Mouse (Mus musculus): ENCODE measurements around the gene Nfic.

Gene Nfic

DNA sequence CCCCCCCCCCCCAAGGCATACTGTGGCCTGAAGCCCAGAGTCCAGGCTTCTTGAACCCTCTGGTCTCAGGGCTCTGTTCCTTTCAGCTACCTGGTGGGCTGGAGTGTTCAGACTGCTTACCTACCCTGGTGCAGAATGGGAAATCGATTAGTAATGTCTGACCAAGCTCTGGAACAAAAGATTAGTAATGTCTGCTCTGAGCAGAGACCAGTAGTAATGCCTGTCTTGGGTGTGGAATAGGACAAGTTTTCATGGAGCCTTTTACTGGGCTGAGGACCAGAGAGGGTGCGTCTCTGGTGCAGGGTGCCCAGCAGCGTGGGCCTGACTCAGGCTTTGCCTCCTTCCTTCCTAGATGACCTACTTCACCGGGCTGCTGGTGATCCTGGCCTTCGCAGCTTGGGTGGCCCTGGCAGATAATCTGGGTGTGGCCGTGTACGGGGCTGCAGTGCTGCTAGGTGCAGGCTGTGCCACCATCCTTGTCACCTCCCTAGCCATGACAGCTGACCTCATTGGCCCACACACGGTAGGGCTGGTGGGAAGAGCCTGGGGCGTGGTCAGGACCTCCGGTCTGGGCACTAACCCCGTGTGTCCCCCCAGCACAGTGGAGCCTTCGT is 93.0 kb downstream of the Nfic start:
- DNase-seq (ENCODE audit: low read depth, low spot score) = no peak

DNA sequence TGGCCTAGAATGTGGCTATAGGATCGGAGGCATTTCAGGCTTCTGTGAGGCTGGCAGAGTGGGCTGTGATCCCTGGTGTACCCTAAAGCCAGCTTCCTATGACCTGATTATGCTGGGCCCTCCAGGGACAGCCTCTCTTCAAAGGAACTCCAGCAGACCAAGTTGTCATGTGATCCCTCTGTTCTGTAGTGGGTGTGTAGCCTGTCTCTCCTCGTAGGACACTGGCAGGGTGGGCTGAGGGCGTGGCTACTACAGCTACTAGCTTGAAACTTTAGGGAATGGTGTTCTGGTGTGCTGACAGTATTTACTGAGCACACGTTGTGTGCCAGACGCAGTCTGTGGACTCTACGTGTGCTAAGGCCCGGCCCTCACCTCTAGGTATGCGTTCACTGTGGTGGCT is 94.7 kb downstream of the Nfic start:
- DNase-seq (ENCODE audit: low read depth, low spot score) = no peak

DNA sequence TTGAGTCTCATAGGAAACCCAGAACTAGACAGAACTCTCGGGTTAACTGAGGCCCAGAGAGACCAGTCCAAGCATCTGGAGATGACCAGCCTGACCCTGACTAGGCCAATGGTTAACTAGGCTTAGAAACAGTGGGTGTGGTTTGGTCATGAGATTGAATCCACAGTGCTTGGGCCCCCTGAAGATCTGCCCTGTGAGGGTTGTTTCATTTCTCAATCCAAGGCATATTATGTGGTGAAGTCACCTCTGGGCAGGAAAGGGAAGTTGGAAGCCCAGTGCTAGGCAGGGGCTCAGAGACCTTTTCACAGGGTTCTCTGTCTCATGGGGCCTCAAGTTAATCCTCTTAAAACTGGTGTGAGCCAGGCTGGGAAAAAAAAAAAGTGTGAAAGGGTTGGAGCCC is 96.6 kb downstream of the Nfic start:
- no peak for DNase-seq (ENCODE audit: low read depth, low spot score)

DNA sequence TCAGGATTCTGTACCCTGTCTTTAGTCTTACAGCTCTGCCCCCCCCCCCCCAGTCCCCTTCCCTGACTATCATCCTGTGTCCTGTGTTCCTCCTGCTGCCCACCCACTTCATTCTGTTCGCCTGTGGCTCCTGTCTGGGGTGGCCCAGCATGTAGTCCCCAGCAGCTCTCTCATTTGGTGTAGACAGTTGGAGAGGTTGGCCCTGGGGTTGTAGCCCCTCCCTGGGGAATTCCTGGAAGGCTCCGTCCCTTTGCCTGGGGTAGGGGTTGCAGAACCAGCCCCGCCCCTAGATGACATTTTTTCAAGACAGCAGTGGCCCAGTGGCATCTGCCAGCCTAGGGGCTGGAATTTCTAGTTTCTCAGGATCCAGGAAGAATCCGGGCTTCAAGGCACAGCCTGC is 97.2 kb downstream of the Nfic start:
- DNase-seq (ENCODE audit: low read depth, low spot score) = no peak

DNA sequence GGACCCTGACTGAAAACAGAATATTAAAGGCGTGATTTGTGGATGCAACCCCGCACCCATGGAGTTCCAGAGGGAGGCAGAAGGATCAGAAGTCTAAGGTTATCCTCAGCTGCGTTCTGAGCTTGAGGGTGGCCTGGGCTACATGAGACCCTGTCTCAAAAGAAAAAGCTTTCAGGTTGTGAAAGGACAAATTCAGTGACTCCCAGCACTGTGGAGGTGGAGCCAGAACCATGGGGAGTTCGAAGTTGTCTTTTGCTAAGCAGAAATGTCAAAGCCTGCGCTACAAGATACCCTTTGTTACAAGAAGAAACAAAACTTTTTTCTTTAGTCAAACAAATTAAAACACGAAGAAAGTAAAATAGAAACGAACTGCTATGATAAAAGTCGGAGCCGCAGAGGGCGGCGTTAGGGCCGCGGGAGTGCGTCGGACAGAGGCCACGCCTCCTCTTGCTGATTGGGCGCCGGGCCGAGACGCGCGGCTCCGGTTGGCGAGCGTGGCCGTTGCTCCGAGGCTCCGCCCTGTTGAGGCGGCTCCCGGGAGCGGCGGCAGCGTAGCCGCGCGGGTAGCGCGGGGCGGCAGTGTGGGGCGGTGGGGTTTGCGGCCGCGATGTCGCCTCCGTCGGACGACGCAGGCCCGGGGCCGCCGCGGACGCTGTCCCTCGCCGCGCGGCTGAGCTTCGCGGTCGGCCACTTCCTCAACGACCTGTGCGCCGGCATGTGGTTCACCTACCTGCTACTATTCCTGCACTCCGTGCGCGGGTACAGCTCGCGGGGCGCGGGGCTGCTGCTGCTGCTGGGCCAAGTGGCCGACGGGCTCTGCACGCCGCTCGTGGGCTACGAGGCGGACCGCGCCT is 98.2 kb downstream of the Nfic start, which contains the start of gene Mfsd12:
Gene Mfsd12 (plus strand): TSS at position 501 of the 854 bp plus-strand sequence.
- peak; percentile 90 for DNase-seq (ENCODE audit: low read depth, low spot score)

DNA sequence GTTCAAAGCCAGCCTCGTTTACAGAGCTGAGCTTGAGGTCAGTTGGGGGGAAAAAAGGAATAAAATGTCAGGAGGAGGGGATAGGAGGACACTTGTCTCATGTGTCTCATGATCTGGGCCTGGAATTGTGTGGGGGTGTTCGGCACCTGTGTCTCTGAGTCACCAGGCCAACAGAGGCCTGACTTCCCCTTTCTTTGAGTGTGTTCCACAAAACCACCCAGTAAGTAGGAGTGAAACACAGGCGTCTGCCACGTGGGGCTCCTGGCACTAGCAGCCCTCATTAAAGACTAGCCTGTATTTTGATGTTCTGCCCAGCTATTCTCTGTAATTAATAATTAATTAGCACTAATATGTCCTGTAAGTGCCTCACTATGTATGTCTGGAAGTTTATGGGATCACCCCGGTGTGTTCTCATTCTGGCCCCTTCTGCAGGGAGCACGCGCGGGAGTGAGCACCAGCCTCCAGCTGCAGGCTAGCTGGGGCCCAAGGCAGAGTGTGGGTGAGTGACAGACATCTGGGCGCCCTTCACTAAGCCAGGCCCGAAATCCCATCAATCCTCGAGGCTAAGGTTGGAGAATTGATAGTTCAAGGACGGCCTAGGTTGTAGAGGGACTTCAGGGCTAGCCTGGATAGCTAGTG is 99.0 kb downstream of the Nfic start:
- no peak for DNase-seq (ENCODE audit: low read depth, low spot score)

DNA sequence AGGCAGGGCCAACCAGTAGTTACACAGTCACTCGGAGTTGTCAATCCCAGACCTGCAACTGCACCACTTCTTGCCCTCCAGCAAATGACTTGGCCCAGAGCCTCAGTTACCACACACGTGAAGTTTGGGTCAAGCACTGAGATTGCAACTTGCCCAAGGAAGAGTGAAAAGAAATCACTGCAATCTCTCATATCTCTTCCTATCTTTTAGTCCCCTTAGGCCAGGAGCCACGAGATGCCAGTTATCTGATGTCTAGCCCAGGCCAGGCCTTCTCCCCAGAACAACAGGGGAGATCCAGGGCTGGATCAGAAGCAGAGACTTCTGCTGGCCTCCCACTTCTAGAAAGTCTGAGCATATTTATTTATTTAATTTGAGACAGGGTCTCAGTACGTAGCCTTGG is 99.9 kb downstream of the Nfic start:
- DNase-seq (ENCODE audit: low read depth, low spot score) = no peak

DNA sequence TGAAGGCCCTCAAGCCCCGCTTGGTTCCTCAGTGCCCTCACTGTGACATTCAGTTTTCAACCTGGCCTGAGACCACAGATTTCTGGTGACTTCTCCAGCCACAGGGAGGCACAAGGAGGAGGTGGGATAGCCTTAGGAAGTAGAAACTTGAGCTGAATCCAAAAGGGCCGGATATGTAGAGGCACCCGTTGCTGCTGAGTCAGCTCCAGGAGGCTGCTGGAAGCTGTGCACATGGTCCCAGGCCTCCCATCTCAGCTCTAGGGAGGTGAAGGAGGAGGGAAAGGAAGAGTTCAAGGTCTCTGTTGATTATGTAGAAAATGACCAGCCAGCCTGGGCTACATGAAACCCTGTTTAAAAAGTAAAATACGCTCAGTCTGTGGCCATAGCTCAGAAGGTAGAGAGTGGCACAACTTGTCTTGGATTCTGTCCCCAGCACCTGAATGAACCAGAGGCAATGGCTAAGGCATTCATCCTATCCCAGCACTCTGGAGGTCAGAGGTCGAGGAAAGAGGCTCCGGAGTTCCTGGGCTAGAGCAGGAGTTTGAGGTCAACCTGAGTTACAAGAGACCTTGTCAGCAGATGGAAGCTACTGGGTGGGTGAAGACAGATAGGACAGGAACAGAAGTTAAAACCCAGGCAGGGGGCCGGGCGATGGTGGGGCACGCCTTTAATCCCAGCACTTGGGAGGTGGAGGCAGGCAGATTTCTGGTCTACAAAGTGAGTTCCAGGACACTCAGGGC is 100.5 kb downstream of the Nfic start:
- DNase-seq (ENCODE audit: low read depth, low spot score) = no peak

DNA sequence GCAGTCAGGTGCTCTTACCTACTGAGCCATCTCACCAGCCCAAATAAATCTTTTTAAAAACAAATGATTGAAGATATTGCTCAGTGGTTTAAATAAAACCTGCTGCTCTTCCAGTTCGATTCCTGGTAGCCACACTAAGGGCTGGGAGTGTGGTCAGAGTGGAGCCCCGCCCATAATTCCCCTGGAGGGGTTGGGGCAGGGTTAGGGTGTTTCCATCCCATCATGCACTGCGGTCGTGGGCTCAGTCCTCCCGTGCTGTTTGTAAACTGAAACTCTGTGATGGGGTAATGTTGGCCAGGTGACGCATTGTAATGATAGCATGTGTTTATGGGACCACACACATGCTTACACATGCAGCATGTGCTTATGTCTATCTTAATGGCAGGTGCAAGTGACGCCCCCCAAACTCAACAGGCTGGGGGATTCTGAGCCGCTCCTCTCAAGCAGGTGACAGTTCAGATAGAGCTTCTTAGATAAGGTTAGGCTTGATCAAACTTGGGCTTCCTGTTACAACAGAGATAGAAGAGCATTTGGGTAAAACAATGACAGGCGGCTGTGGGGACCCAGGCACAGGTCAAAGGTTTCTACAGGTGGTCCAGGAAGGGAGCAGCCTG is 103.7 kb downstream of the Nfic start:
- DNase-seq (ENCODE audit: low read depth, low spot score) = no peak

DNA sequence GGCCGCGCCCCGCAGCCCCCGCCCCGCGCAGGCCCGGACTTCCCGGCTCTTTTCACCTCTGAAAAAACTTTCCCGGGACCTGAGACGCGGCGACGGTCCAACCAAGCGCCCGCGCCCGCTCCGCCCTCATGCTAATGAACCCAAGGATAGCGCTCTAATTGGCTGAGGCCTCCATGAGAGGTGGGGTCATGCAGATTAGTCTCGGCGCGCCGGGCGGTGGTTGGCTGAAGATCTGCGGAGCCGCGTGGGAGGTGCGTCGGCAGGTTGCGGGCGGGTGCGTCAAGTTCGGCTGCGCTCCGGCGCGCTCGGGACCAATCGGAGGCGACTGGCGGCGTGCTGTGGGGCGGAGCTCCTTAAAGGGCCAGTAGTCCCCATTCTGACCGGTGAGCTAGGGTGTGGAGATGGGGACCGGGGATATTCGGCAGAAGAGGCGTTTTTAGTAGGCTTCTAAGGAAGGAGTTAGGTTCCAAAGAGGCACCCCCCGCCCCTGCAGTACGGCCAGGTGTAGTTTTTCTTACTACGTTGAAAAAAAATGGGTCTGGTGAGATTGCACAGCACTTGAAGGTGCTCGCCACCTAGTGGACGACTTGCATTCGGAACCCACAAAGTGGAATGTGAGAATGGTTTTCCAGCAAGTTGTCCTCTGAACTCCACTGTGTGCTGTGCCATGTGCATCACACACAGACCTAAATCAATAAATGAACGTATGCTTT is 104.9 kb downstream of the Nfic start, which contains the start of gene Hmg20b:
Gene Hmg20b (minus strand): TSS at position 130 of the 713 bp plus-strand sequence.
- DNase-seq (ENCODE audit: low read depth, low spot score) = peak; percentile 99

DNA sequence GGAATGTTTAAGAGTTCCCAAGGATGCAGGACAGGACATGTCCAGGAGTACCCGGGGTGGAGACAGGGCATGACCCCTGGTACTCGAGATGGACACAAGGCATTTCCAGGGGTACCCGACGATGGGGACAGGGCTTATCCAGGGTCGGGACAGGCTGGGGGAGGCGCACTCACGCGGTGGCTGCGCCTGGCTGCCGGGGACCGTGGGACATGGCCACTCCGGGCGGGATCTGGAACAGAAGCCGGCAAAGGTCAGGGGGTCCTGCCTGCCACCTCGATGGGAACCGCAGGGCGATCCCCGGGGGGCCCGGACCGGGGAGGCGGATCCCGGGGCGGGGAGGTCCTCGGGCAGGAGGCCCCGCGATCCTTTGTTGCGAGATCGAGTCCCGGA is 105.5 kb downstream of the Nfic start:
- DNase-seq (ENCODE audit: low read depth, low spot score) = no peak

DNA sequence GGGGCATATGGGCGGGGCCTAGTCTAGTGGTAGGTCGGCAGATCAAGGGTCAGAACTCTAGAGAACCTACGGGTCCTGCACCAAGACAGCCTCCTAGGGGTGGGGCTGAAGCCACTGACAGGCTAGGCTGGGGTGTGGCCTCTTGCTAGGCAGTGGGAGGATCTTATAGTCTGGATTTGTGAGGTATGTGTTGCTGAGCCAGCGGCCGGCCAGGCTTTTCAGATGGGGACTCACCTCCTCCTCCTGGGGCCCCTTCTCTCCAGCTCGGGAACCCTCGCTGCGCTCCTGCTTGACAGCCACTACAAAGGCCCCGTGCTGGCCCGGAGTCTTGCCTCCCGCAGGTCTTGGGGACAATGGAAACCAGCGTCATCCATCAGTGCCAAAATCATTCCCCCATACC is 106.3 kb downstream of the Nfic start:
- no peak for DNase-seq (ENCODE audit: low read depth, low spot score)

DNA sequence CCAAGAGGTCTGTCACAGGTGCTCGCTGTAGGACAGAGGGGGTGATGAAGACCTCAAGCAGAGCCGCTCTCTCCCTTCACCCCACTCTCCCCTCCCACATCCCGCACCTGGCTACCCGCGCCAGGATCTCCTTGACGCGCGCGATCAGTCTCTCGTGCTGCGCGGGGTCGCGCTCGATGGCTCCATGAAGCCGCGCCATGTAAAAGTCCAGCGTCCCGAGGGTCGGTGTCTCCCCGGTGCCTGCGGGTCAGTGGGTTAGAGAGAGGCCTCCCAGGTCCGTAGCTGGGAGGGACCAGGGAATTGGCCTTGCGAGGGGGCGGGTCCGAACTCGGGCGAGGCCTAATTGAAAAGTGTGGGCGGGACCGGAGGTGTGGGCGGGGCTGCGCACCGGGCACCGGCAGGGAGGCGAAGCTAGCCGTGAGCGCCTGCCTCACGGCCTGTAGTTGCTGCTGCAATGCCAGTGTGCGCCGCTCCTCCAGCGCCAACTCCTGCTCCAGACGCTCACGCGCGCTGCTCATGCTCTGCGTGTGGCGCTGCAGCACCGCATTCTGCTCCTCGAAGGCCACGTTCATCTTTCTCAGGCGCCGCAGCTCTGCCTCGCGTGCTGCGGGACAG is 108.9 kb downstream of the Nfic start:
- peak; percentile 76 for DNase-seq (ENCODE audit: low read depth, low spot score)
